Mouse (Mus musculus): ENCODE measurements around the gene Grin2a. TPM values are rescaled to one million over a fixed set of nuclear protein-coding genes. Genes with fewer than 3 reads are reported as not detected.

Grin2a gene
- polyA plus RNA-seq, 2 experiments = 0.64 to 2.0 TPM

- Histone ChIP-seq H3K4me2 (replicated peaks; ENCODE audit: low read depth, low read length, severe bottlenecking) (no peak overlapping the region), H3K4me1 (ENCODE audit: control insufficient read depth, insufficient read depth, low read length) (no peaks in the 10 kb centered on the region), H3K4me3 (replicated peaks; ENCODE audit: low read length) (no peak overlapping the region), H3K36me3 (ENCODE audit: control insufficient read depth, insufficient read depth, low read length) (no peaks in the 10 kb centered on the region), H3K9ac (ENCODE audit: low read depth, low read length, severe bottlenecking) (no peak overlapping the region), H3K9me3 (ENCODE audit: control insufficient read depth, low read length) (no peaks in the 10 kb centered on the region), H3K27me3 (ENCODE audit: control insufficient read depth, insufficient read depth, low read length) (no peaks in the 10 kb centered on the region), H3K27ac (replicated peaks; ENCODE audit: low read depth, low read length) (no peak overlapping the region)
- no peak for DNase-seq (ENCODE audit: low spot score)
- no peak for TF ChIP-seq POLR2A (IDR thresholded peaks at IDR 0.05; ENCODE audit: borderline replicate concordance, extremely low read depth, insufficient read depth, insufficient read length)
- WGBS = 86% methylated on average over 2 of the region's 2 CpGs
- no peak for ATAC-seq (ENCODE audit: low FRiP score, low read depth)
Measured at GRCm38 (mm10) chr16:9899176-9899575, 96.2 kb downstream of the Grin2a start.

GRCm38 (mm10) chr16:9895581-9895980 lies 99.8 kb downstream of the Grin2a start:
- H3K36me3 ChIP-seq (ENCODE audit: control insufficient read depth, insufficient read depth, low read length) = no peaks in the 10 kb centered on the region
- DNase-seq (ENCODE audit: low spot score) (no peak), ATAC-seq (ENCODE audit: low FRiP score, low read depth) (no peak)
- no peak overlapping the region for H3K27ac ChIP-seq (replicated peaks; ENCODE audit: low read depth, low read length)
- no peak overlapping the region for H3K9ac ChIP-seq (ENCODE audit: low read depth, low read length, severe bottlenecking)
- 69% methylated on average over 7 of the region's 7 CpGs for WGBS
- no peak overlapping the region for H3K4me2 ChIP-seq (replicated peaks; ENCODE audit: low read depth, low read length, severe bottlenecking)
- H3K4me1 ChIP-seq (ENCODE audit: control insufficient read depth, insufficient read depth, low read length) = no peaks in the 10 kb centered on the region
- no peak for TF ChIP-seq POLR2A (IDR thresholded peaks at IDR 0.05; ENCODE audit: borderline replicate concordance, extremely low read depth, insufficient read depth, insufficient read length)
- H3K4me3 ChIP-seq (replicated peaks; ENCODE audit: low read length) = no peak overlapping the region
- H3K9me3 ChIP-seq (ENCODE audit: control insufficient read depth, low read length) = no peaks in the 10 kb centered on the region
- no peaks in the 10 kb centered on the region for H3K27me3 ChIP-seq (ENCODE audit: control insufficient read depth, insufficient read depth, low read length)

GRCm38 (mm10) chr16:9886155-9886554 lies 109.2 kb downstream of the Grin2a start:
- no peak for TF ChIP-seq POLR2A (IDR thresholded peaks at IDR 0.05; ENCODE audit: borderline replicate concordance, extremely low read depth, insufficient read depth, insufficient read length)
- H3K9me3 ChIP-seq (ENCODE audit: control insufficient read depth, low read length) = no peaks in the 10 kb centered on the region
- H3K9ac ChIP-seq (ENCODE audit: low read depth, low read length, severe bottlenecking) = no peak overlapping the region
- H3K4me3 ChIP-seq (replicated peaks; ENCODE audit: low read length) = no peak overlapping the region
- DNase-seq (ENCODE audit: low spot score) (no peak), ATAC-seq (ENCODE audit: low FRiP score, low read depth) (no peak)
- H3K27me3 ChIP-seq (ENCODE audit: control insufficient read depth, insufficient read depth, low read length) = no peaks in the 10 kb centered on the region
- no peak overlapping the region for H3K4me2 ChIP-seq (replicated peaks; ENCODE audit: low read depth, low read length, severe bottlenecking)
- 33% methylated on average over 4 of the region's 4 CpGs for WGBS
- no peak overlapping the region for H3K27ac ChIP-seq (replicated peaks; ENCODE audit: low read depth, low read length)
- no peaks in the 10 kb centered on the region for H3K36me3 ChIP-seq (ENCODE audit: control insufficient read depth, insufficient read depth, low read length)
- H3K4me1 ChIP-seq (ENCODE audit: control insufficient read depth, insufficient read depth, low read length) = peaks cover 6% of the 10 kb centered on the region

- no peaks in the 10 kb centered on the region for H3K36me3 ChIP-seq (ENCODE audit: control insufficient read depth, insufficient read depth, low read length)
- no peaks in the 10 kb centered on the region for H3K9me3 ChIP-seq (ENCODE audit: control insufficient read depth, low read length)
- no peaks in the 10 kb centered on the region for H3K27me3 ChIP-seq (ENCODE audit: control insufficient read depth, insufficient read depth, low read length)
- ATAC-seq (ENCODE audit: low FRiP score, low read depth) (no peak), DNase-seq (ENCODE audit: low spot score) (no peak)
- H3K4me2 ChIP-seq (replicated peaks; ENCODE audit: low read depth, low read length, severe bottlenecking) = no peak overlapping the region
- TF ChIP-seq POLR2A (IDR thresholded peaks at IDR 0.05; ENCODE audit: borderline replicate concordance, extremely low read depth, insufficient read depth, insufficient read length) = no peak
- WGBS = 90% methylated on average over 2 of the region's 2 CpGs
- H3K9ac ChIP-seq (ENCODE audit: low read depth, low read length, severe bottlenecking) = no peak overlapping the region
- no peak overlapping the region for H3K4me3 ChIP-seq (replicated peaks; ENCODE audit: low read length)
- H3K4me1 ChIP-seq (ENCODE audit: control insufficient read depth, insufficient read depth, low read length) = peaks cover 6% of the 10 kb centered on the region
- no peak overlapping the region for H3K27ac ChIP-seq (replicated peaks; ENCODE audit: low read depth, low read length)
Measured at GRCm38 (mm10) chr16:9884141-9884540, 111.2 kb downstream of the Grin2a start.

- no peaks in the 10 kb centered on the region for H3K9me3 ChIP-seq (ENCODE audit: control insufficient read depth, low read length)
- no peaks in the 10 kb centered on the region for H3K36me3 ChIP-seq (ENCODE audit: control insufficient read depth, insufficient read depth, low read length)
- WGBS = 85% methylated on average over 4 of the region's 4 CpGs
- no peak overlapping the region for H3K27ac ChIP-seq (replicated peaks; ENCODE audit: low read depth, low read length)
- ATAC-seq (ENCODE audit: low FRiP score, low read depth) (no peak), DNase-seq (ENCODE audit: low spot score) (no peak)
- H3K4me3 ChIP-seq (replicated peaks; ENCODE audit: low read length) = no peak overlapping the region
- no peak overlapping the region for H3K9ac ChIP-seq (ENCODE audit: low read depth, low read length, severe bottlenecking)
- no peak for TF ChIP-seq POLR2A (IDR thresholded peaks at IDR 0.05; ENCODE audit: borderline replicate concordance, extremely low read depth, insufficient read depth, insufficient read length)
- H3K27me3 ChIP-seq (ENCODE audit: control insufficient read depth, insufficient read depth, low read length) = no peaks in the 10 kb centered on the region
- no peak overlapping the region for H3K4me2 ChIP-seq (replicated peaks; ENCODE audit: low read depth, low read length, severe bottlenecking)
- peaks cover 6% of the 10 kb centered on the region for H3K4me1 ChIP-seq (ENCODE audit: control insufficient read depth, insufficient read depth, low read length)
Measured at GRCm38 (mm10) chr16:9882420-9882819, 112.9 kb downstream of the Grin2a start.

GRCm38 (mm10) chr16:9873001-9873400 lies 122.4 kb downstream of the Grin2a start:
- Histone ChIP-seq H3K9ac (ENCODE audit: low read depth, low read length, severe bottlenecking) (no peak overlapping the region), H3K27me3 (ENCODE audit: control insufficient read depth, insufficient read depth, low read length) (no peaks in the 10 kb centered on the region), H3K27ac (replicated peaks; ENCODE audit: low read depth, low read length) (no peak overlapping the region), H3K36me3 (ENCODE audit: control insufficient read depth, insufficient read depth, low read length) (no peaks in the 10 kb centered on the region), H3K9me3 (ENCODE audit: control insufficient read depth, low read length) (no peaks in the 10 kb centered on the region), H3K4me2 (replicated peaks; ENCODE audit: low read depth, low read length, severe bottlenecking) (no peak overlapping the region), H3K4me1 (ENCODE audit: control insufficient read depth, insufficient read depth, low read length) (no peaks in the 10 kb centered on the region), H3K4me3 (replicated peaks; ENCODE audit: low read length) (no peak overlapping the region)
- ATAC-seq (ENCODE audit: low FRiP score, low read depth) (no peak), DNase-seq (ENCODE audit: low spot score) (no peak)
- WGBS = 47% methylated on average over 4 of the region's 4 CpGs
- TF ChIP-seq POLR2A (IDR thresholded peaks at IDR 0.05; ENCODE audit: borderline replicate concordance, extremely low read depth, insufficient read depth, insufficient read length) = no peak

Measured in limb, embryonic 14.5 days (tissue).